Mouse (Mus musculus) heart, postnatal 10 days (tissue): ENCODE data around the gene Tvp23b. TPM values are rescaled to one million over a fixed set of nuclear protein-coding genes. Genes with fewer than 3 reads are reported as not detected.

Experiments used
- DNase-seq, 2 experiments: peaks; one replicate each; pipeline ENCODE4 v3.0.0; 2021
- intact Hi-C: fragments of 180-260 bp; cut with DNase I; formaldehyde crosslinking; loops from one replicate; pipeline ENCODE4 v1.15.1; 2025
- total RNA-seq, 2 experiments: library from RNA; stranded (reverse); gene quantifications; 2 replicates each; pipeline ENCODE4 v1.2.3; 2021

The Tvp23b gene
- total RNA-seq, 2 experiments from 2014 or later: 18.4 to 24.4 TPM

GRCm38 (mm10) chr11:62890796-62891195, 11.5 kb downstream of the Tvp23b start:
- DNase-seq: no peak
- intact Hi-C loops: no loop called here

DNA sequence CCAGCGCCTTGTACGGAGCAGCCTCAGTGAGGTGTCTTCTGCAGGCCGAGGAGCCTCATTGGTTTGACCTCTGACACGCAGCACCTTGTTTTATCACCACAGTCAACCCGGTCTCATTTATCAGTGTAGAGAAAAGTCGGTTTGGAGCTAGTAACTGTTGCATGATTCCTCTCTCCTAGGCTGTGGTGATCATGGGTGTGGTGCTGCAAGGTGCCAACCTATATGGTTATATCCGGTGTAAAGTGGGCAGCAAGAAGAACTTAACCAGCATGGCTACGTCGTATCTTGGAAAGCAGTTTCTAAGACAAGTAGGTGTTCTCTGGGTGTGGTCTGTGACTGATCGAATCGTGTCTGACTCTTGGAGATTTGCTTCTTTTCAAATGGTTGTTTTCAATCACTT, 12.5 kb downstream of the Tvp23b start:
- intact Hi-C loops: no loop called here
- DNase-seq: no peak

- intact Hi-C loops: loop anchor here (2.0 kb wide), 1 partner anchor 269 kb away; no protein-coding TSS in a partner anchor
- peak; percentile 84 to 90 for DNase-seq
Measured at GRCm38 (mm10) chr11:62901699-62902323, 22.6 kb downstream of the Tvp23b start.

GRCm38 (mm10) chr11:62903871-62904495, 24.7 kb downstream of the Tvp23b start:
- intact Hi-C loops: loop anchor here (2.0 kb wide), 1 partner anchor 267 kb away; no protein-coding TSS in a partner anchor
- no peak for DNase-seq

- no peak for DNase-seq
- intact Hi-C loops: loop anchor here (10.0 kb wide), 1 partner anchor 485 kb away; no protein-coding TSS in a partner anchor
Measured at GRCm38 (mm10) chr11:62909720-62910306, 30.6 kb downstream of the Tvp23b start.

DNA sequence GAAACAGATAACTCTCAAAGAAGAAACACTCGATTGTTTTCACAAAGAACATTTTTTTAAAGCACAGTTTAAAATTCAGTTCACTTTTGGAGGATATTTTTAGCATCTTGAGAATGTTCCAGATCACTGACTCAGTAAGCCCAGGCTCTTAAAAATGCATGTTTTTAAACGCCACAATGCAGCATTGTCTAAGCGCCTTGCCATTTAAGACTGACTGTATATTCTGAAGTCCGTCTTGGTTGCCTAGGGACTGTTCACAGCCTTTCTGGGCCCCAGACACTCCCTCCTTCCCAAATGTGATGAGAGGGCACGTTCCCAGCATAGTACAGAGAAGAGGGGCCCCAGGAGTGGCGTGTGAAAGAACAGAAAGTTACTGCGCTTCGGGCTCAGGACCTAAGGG, 32.1 kb downstream of the Tvp23b start:
- intact Hi-C loops: loop anchor here (10.0 kb wide), 1 partner anchor 483 kb away; no protein-coding TSS in a partner anchor
- peak in 1 of 2 experiments; percentile 28 for DNase-seq

DNA sequence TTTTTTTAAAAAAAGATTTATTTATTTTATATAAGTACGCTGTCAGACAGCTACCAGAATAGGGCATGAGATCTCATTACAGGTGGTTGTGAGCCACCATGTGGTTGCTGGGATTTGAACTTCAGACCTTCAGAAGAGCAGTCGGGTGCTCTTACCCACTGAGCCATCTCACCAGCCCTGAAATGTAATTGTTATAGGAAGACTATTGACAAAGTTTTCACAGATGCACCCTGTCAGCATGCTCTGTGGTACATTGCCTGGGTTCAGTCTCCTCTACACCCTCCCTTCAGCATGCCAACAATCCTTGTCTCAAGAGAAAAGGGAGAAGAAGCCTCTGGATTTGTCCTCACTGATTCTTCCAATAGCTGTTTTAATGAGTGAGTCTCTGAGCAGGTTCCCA, 33.9 kb downstream of the Tvp23b start:
- DNase-seq: no peak
- intact Hi-C loops: loop anchor here (10.0 kb wide), 1 partner anchor 482 kb away; no protein-coding TSS in a partner anchor

DNA sequence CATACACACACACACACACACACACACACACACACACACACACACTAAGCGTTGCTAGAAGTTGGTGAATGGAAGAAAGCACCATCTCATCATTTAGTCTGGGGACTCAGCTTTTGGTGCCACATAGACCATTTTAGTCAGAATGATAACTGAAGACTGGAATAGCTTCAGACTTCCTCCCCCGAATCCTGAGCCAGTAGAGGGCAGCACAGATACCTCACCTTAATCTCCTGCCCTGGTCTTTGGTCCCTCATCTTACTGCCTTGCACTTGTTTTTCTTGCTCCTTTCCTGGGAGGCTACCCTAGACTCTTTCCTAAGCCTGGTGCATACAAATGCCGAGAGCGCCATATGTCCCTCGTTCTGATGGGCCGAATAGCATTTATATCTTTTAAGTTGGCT, 35.3 kb downstream of the Tvp23b start:
- intact Hi-C loops: loop anchor here (10.0 kb wide), 1 partner anchor 480 kb away; no protein-coding TSS in a partner anchor
- peak in 1 of 2 experiments; percentile 54 for DNase-seq

DNA sequence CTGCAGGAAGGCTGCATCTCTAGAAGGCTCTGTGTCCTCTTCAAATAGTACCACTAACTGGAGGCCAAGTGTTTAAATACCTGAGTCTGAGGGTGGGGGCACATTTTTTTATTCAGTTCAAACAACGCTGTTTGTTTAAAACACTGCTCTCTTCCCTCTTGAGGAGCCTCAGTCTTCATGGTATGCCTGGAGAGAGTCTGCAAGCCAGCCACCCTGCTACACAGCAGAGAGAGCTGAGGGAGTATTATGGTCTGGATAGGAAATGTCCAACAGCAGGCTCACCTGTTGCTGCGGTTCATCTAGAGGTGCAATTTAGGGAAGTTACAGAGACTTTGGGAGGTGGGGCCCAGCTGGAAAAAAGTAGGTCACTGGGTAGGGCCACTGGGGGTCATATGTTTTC, 36.2 kb downstream of the Tvp23b start:
- no peak for DNase-seq

DNA sequence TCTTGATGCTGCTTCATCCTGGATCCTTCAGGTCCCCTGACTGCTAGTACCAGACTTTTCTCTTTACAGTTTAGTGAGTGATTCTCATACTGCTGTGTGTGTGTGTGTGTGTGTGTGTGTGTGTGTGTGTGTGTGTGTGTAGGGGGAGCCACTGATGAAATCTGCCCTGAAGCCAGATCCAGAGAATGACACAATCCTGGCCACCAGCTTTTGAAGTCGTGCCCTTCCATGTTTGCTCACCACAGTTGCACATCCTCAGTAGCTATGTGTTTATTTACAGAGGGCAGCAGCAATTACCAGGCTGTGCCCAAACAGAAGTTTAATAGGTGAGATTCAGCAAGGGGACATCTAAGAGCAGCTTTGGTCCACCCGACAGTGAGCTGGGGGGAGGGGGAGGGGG, 37.5 kb downstream of the Tvp23b start:
- no peak for DNase-seq
- intact Hi-C loops: loop anchor here (10.0 kb wide), 1 partner anchor 478 kb away; no protein-coding TSS in a partner anchor

More for the DNA sequence above, 36.2 kb downstream of the Tvp23b start:
- intact Hi-C loops: loop anchor here (10.0 kb wide), 1 partner anchor 479 kb away; no protein-coding TSS in a partner anchor

DNA sequence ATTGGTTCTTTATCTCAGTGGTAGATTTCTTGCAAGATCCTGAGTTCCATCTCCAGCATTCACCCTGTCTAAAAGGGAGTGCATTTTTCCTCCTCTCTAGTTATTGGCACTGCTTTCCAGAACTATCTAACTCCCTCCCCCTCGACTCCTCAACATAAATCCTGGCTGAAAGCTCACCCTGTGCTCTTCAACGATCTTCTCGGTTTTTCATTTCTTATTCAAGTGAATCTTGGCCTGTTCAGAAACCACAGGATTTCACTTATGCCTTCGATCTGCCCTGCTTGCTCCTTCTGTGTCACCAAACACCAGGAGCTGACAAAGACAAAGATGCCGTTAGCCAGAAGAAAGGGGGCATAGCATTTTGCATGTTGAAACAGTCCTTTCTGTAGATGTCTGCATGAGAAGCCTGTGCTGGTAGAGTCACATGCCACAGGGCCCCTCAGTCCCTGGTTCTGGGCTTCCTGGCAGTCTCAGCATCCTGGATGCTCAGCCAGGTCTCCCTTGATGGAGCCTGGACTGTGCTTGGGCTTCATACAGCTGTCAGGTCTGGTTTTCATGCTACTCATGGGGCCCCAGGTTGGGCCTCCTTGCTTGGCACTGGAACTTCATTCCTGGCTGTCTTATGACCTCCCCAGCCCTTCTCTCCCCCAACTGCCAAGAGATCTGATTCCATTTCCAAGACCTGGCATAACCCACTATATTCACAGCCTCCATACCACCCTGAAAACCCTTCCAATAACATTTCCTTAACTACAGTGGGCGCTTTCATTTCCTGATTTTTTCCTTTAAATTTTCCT, 40.9 kb downstream of the Tvp23b start:
- intact Hi-C loops: loop anchor here (2.0 to 10.0 kb wide), 2 partner anchors 77 to 475 kb away; no protein-coding TSS in a partner anchor
- no peak for DNase-seq

DNA sequence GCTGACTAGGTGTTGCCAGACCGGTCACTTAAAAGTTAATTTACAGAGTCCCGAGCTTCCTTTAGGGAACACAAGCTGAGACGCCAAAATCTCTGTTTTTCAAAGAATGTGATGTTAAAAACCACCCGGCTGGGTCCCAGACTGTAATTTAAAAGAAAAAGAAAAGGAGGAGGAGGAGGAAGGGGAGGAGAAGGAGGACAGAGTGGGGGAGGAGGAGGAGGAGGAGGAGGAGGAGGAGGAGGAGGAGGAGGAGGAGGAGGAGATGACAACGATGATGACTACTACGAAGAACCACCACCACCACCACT, 41.4 kb downstream of the Tvp23b start:
- no peak for DNase-seq
- intact Hi-C loops: loop anchor here (1.0 to 2.0 kb wide), 3 partner anchors 76 to 245 kb away; no protein-coding TSS in a partner anchor

- intact Hi-C loops: loop anchor here (1.0 to 2.0 kb wide), 3 partner anchors 75 to 244 kb away; no protein-coding TSS in a partner anchor
- peak; percentile 95 to 97 for DNase-seq
Measured at GRCm38 (mm10) chr11:62921052-62921977, 42.1 kb downstream of the Tvp23b start.

GRCm38 (mm10) chr11:62924091-62924761, 45.0 kb downstream of the Tvp23b start:
- intact Hi-C loops: no loop called here
- DNase-seq: peak; percentile 63 to 76

- intact Hi-C loops: no loop called here
- no peak for DNase-seq
Measured at GRCm38 (mm10) chr11:62929799-62930198, 50.5 kb downstream of the Tvp23b start.

DNA sequence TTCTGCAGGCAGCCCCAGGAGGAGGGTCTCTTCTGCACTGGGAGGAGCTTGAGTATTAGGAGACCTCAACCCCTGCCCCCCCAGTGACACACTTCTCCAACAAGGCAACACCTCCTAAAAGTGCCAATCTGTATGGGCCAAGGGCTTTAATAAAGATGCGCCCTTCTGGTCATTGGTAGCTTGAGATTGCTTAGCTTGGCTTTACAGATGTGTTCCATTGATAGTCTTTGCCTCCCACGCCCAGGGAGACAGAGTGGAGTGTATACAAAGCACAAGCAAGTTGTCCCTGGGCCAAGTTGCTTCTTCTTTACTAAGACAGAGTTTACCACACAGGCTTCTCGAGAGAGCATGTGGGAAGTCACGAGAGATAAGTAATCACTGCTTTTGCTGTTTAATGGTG, 51.3 kb downstream of the Tvp23b start:
- intact Hi-C loops: no loop called here
- no peak for DNase-seq

GRCm38 (mm10) chr11:62931141-62931540, 51.9 kb downstream of the Tvp23b start:
- intact Hi-C loops: no loop called here
- no peak for DNase-seq

DNA sequence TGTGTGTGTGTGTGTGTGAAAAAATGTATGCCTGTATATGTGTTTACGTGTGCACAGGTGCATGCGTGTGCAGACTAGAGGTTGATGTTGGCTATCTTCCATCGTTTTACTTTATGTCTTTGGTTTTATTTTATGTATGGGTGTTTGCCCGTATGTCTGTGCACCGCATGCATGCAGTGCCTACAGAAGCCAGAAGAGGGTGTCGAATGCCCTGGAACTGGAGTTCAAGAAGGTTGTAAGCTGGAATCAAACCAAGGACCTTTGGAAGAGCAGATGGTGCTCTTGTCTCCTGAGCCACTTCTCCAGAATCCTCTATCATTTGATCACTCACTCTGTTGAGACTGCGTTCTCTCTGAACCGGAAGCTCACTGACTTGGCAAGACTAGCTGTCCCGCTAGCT, 53.8 kb downstream of the Tvp23b start:
- intact Hi-C loops: no loop called here
- DNase-seq: no peak
